Mouse (Mus musculus): ENCODE results near the gene Sp1.

DNA sequence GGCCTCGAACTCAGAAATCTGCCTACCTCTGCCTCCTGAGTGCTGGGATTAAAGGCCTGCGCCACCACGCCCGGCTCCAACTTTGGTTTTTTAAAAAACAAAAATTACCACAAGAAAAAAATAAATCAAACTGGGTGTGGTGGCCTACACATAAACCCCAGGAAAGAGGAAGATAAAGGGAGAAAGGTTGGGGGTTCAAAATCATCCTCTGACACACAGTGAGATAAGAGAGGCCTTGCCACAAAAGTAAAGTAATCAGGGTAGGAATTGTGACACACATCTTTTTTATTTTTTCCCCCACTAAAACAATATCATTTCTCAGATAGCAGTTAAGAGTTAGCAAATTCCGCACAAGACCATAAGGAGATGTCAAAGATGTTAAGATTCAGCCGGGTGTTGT is 22.3 kb upstream of the Sp1 start:
- TF ChIP-seq CEBPB (IDR thresholded peaks at IDR 0.05; ENCODE audit: low read depth) (no peak), CTCF (IDR thresholded peaks at IDR 0.05; ENCODE audit: control insufficient read depth, insufficient read depth, insufficient read length) (no peak), FOSL1 (IDR thresholded peaks at IDR 0.05; ENCODE audit: insufficient read depth, low read length, poor library complexity, severe bottlenecking) (no peak), MYOD1 (IDR thresholded peaks at IDR 0.05; ENCODE audit: control insufficient read depth, insufficient read length, low read depth) (no peak), MYOG (IDR thresholded peaks at IDR 0.05; ENCODE audit: control insufficient read depth, extremely low read depth, insufficient read length) (no peak), MAX (IDR thresholded peaks at IDR 0.05) (no peak)
